Mouse (Mus musculus): Measurements from ENCODE around the gene Ranbp17. TPM values are rescaled to one million over a fixed set of nuclear protein-coding genes. Genes with fewer than 3 reads are reported as not detected.

Gene Ranbp17
- polyA plus RNA-seq, 1 experiment from 2014 or later: 12.3 TPM

DNA sequence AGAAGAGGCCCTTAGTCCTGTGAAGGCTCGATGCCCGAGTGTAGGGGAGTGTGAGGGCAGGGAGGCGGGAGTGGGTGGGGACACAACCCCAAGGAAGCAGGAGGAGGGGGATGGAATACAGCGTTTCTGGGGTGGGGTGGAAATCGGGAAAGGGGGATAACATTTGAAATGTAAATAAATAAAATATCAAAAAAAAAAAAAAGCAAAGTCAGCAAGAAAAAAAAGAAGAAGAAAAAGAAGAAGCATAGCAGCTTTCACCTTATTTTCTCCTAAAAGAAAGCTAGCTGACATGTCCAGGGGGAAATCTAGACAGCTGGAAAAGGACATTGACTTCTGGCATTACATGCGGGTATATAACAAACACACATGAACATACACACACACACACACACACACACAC lies 117.3 kb downstream of the Ranbp17 start:
- H3K4me3 ChIP-seq: no peak overlapping the region
- H3K4me1 ChIP-seq: no peaks in the 10 kb centered on the region
- 88% methylated on average over 6 of the region's 6 CpGs for WGBS

DNA sequence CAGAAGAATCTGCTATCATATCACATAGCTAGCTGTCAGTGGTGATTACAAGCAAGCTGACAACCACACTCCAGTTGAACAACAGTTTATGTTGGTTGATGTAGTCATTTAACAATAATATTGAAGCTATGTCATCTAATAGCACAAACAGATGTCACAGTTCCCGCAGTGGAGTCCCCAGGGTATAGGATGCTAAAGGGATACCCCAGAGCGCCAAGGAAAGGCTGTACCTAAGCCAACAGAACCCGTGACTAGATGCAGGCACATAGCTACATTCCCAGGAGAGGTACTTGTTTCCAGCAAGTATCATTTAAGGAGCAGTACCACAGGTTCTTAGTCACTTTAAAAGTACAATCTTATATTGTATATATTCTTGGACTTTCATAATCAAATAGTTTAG lies 119.5 kb downstream of the Ranbp17 start:
- Histone ChIP-seq H3K27ac (replicated peaks) (no peak overlapping the region), H3K36me3 (no peaks in the 10 kb centered on the region), H3K27me3 (ENCODE audit: low read depth, poor library complexity, severe bottlenecking) (no peaks in the 10 kb centered on the region), H3K4me1 (no peaks in the 10 kb centered on the region), H3K4me3 (no peak overlapping the region), H3K9me3 (replicated peaks) (no peaks in the 10 kb centered on the region)
- WGBS: 87% methylated on average over 3 of the region's 3 CpGs
- DNase-seq (ENCODE audit: low spot score): no peak

More for the DNA sequence above, 117.3 kb downstream of the Ranbp17 start:
- Histone ChIP-seq H3K27ac (replicated peaks) (no peak overlapping the region), H3K9me3 (replicated peaks) (no peaks in the 10 kb centered on the region), H3K27me3 (ENCODE audit: low read depth, poor library complexity, severe bottlenecking) (no peaks in the 10 kb centered on the region), H3K36me3 (no peaks in the 10 kb centered on the region)
- no peak for DNase-seq (ENCODE audit: low spot score)

DNA sequence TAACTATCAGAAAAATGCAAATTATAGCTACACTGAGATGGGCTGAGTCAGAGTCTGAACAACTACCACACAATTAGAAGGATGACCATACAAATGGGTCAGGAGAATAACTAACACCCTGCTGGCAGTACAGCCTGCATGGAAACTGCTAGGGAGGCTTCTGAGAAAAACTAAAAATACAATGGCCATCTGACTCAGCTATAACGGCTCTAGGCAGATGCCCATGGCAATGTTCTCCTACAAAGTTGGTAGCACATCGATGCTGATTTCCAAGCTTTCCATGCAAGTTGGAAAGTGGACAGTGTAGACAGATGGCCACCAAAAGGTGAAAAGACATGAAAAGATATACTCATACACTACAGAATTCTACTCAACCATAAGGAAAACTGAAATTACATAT lies 124.9 kb downstream of the Ranbp17 start:
- Histone ChIP-seq H3K4me1 (no peaks in the 10 kb centered on the region), H3K36me3 (no peaks in the 10 kb centered on the region), H3K27ac (replicated peaks) (no peak overlapping the region), H3K4me3 (no peak overlapping the region), H3K9me3 (replicated peaks) (no peaks in the 10 kb centered on the region), H3K27me3 (ENCODE audit: low read depth, poor library complexity, severe bottlenecking) (no peaks in the 10 kb centered on the region)
- 95% methylated on average over 2 of the region's 2 CpGs for WGBS
- no peak for DNase-seq (ENCODE audit: low spot score)

DNA sequence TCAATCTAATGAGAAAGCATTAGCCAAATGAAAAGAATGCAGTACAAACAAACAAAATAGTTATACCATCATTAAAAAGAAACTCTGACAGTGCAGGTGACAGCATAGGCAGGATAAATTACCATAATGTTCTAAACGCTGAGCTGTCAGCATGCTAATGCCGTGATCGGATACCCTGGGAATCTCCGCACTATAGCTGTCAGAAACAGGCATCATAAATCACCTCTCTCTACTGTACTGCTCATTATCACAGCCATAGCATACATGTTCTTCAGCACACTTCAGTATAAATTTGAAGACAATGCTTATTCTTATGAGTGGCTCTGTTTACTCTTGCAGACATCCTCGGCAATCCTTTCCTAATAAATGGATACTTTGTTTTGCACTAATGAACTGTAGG lies 151.7 kb downstream of the Ranbp17 start:
- H3K36me3 ChIP-seq: no peaks in the 10 kb centered on the region
- H3K4me1 ChIP-seq: no peaks in the 10 kb centered on the region
- H3K27me3 ChIP-seq (ENCODE audit: low read depth, poor library complexity, severe bottlenecking): no peaks in the 10 kb centered on the region
- H3K9me3 ChIP-seq (replicated peaks): no peaks in the 10 kb centered on the region
- no peak for DNase-seq (ENCODE audit: low spot score)
- H3K4me3 ChIP-seq: no peak overlapping the region
- 87% methylated on average over 5 of the region's 5 CpGs for WGBS
- no peak overlapping the region for H3K27ac ChIP-seq (replicated peaks)

DNA sequence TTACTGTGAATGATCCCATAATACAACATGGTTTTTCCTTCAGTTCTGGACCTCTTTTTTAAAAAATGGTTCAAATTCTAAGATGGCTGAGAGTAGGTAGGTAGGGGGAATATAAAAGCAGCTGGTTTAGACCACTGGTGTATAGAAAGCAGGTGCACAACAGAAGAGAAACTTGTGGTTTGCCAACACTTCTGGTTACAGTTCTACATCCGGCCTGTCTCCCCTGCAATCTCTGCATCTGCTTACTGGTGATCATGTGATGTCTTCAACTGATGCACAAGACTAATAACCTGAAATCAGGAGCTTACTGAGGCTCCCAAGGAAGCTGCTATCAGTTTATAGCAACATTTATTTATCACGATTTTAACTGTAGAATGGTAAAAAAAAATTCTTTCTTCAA lies 164.3 kb downstream of the Ranbp17 start:
- no peaks in the 10 kb centered on the region for H3K36me3 ChIP-seq
- DNase-seq (ENCODE audit: low spot score): no peak
- H3K27me3 ChIP-seq (ENCODE audit: low read depth, poor library complexity, severe bottlenecking): no peaks in the 10 kb centered on the region
- H3K4me3 ChIP-seq: no peak overlapping the region
- 84% methylated on average over 2 of the region's 2 CpGs for WGBS
- 0 out of 2 replicates have a peak, but pooled peaks cover 3% of the 10 kb centered on the region for H3K4me1 ChIP-seq
- no peaks in the 10 kb centered on the region for H3K9me3 ChIP-seq (replicated peaks)
- no peak overlapping the region for H3K27ac ChIP-seq (replicated peaks)

DNA sequence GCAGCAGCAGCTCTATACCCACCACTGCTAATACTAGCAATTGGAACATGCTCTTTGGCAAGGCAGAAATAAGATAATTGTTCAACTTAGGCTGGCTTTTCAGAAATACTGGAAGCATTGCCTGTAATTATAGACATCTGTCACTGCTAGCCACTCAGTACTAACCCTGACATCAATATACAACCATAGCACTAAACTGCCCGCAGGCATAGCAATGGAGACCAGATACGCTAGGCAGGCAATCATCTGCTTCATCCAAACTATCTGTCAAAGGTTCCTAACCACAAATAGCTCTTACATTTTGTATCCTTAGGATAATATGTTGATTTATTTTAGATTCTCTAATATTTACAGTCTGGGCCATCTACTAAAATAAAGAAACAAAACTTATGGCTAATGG lies 171.5 kb downstream of the Ranbp17 start:
- WGBS: 93% methylated on average over 2 of the region's 2 CpGs
- no peak overlapping the region for H3K4me3 ChIP-seq
- DNase-seq (ENCODE audit: low spot score): no peak
- H3K27me3 ChIP-seq (ENCODE audit: low read depth, poor library complexity, severe bottlenecking): no peaks in the 10 kb centered on the region
- H3K9me3 ChIP-seq (replicated peaks): no peaks in the 10 kb centered on the region
- no peaks in the 10 kb centered on the region for H3K4me1 ChIP-seq
- H3K27ac ChIP-seq (replicated peaks): no peak overlapping the region
- H3K36me3 ChIP-seq: no peaks in the 10 kb centered on the region

DNA sequence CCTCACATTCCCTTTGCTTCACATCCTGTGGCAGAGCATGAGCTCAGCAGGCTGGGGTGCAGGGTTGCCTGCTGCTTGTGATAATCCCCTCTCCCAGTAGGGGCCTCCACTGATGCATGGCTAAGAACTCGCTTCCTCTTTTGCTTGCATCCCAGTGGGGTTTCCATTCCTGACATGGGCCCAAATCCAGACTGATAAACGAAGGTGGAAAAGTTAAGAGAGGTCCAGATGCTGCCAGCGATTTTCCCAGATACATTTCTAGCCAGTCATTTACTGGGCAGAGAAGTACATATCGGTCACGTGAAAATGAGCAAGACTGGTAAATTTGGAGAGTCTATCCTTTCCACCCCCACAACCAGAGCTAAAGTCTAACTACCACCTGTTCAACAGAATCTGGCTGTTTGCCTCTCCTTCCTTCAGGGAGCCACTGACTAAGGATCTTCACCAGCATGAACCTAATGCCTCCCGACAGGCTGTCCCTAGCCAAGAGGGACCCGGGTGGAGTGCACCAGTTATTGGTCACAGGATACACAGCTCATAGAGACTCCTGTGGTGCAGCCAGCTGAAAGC lies 176.9 kb downstream of the Ranbp17 start:
- Histone ChIP-seq H3K4me1 (peaks cover 15% of the 10 kb centered on the region), H3K27me3 (ENCODE audit: low read depth, poor library complexity, severe bottlenecking) (no peaks in the 10 kb centered on the region), H3K27ac (replicated peaks) (no peak overlapping the region), H3K4me3 (no peak overlapping the region), H3K36me3 (no peaks in the 10 kb centered on the region), H3K9me3 (replicated peaks) (no peaks in the 10 kb centered on the region)
- DNase-seq (ENCODE audit: low spot score): peak; percentile 49
- WGBS: 19% methylated on average over 7 of the region's 7 CpGs

DNA sequence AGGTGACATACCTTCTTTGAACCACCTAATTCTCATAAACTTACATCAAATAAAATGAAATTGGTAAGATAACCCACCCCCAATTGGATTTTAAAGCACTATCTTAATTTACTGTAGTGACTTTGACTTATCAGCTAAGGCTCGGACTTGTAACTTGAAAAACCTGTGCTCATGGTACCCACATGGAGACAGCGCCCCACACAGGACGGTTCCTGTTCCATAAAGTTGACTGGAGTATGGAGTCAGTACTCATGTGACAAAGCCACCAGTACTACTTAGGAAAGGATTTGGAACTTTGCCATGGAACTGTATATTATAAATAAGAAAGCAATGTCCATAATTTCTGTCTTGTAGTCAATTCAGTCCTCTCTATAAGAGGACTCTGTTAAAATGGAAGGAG lies 177.9 kb downstream of the Ranbp17 start:
- DNase-seq (ENCODE audit: low spot score): no peak
- Histone ChIP-seq H3K27ac (replicated peaks) (no peak overlapping the region), H3K36me3 (no peaks in the 10 kb centered on the region), H3K4me1 (peaks cover 15% of the 10 kb centered on the region), H3K9me3 (replicated peaks) (no peaks in the 10 kb centered on the region), H3K27me3 (ENCODE audit: low read depth, poor library complexity, severe bottlenecking) (no peaks in the 10 kb centered on the region), H3K4me3 (no peak overlapping the region)
- WGBS: 83% methylated on average over 3 of the region's 3 CpGs

DNA sequence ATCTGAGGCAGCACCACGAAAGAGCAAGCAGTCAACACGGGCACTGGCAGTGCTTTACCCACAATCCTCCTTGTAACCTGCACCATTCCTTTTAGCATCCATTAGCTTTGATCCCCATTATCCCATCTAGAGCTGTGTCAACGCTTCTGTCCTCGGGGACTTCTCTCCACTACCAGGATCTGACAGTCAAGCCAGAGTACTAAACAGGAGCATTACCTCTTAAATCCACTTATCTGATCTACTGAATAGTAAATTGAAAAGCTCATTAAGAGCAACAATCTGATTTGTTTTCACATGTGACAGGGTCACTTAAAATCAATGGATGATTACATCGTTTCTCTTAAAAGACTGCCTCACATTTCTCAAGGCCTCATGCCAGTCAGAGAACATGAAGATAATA lies 181.4 kb downstream of the Ranbp17 start:
- no peak for DNase-seq (ENCODE audit: low spot score)
- Histone ChIP-seq H3K4me3 (no peak overlapping the region), H3K27me3 (ENCODE audit: low read depth, poor library complexity, severe bottlenecking) (no peaks in the 10 kb centered on the region), H3K4me1 (peaks cover 15% of the 10 kb centered on the region), H3K27ac (replicated peaks) (no peak overlapping the region), H3K9me3 (replicated peaks) (no peaks in the 10 kb centered on the region), H3K36me3 (no peaks in the 10 kb centered on the region)
- 30% methylated on average over 5 of the region's 5 CpGs for WGBS

DNA sequence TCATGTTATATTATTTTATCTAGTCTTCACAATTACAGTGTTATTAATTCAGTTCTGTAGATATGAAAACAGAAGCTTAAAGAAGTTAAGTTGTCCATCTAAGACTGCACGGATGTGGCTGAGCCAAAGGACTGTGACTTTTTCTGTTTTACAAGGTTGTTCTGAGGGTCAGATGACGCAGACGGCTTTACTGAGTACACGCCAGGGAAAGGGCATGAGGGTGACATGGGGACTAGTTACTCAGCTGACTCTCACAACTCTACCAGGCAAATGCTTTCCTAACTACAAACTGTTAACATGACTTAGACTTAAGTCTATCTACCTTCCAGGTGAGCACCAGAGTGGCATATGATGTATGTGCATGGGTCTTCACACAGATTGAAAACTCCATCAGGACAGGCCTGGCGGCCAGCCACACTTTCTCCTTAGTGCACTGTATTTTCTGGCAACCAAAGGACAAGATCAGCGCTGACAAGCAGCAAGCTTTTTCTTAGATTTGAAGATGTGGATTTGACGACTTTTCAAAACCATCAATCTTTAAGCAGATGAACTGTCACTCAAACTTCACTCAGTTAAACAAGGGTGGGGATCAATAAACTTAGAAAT lies 194.4 kb downstream of the Ranbp17 start:
- DNase-seq (ENCODE audit: low spot score): no peak
- Histone ChIP-seq H3K4me3 (no peak overlapping the region), H3K27me3 (ENCODE audit: low read depth, poor library complexity, severe bottlenecking) (no peaks in the 10 kb centered on the region), H3K27ac (replicated peaks) (no peak overlapping the region), H3K9me3 (replicated peaks) (no peaks in the 10 kb centered on the region), H3K36me3 (0 out of 2 replicates have a peak, but pooled peaks cover 2% of the 10 kb centered on the region), H3K4me1 (no peaks in the 10 kb centered on the region)
- 91% methylated on average over 7 of the region's 7 CpGs for WGBS

DNA sequence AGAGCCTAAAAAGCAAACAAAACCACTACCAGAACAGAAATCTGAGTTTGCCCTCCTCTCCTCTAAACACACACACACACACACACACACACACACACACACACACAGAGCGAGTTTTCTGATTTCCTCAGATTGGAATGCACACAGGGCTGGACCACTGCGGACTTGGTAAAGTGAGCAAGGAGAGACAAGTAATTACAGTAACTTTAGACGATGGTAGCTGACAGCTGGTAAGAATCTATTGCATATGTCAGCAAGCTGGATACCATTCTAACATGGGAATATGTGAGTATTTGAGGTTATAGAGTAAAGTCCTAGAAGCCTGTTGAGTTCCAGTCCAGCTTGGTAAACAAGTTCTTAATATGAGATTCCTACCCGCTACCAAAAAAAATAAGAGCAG lies 204.0 kb downstream of the Ranbp17 start:
- Histone ChIP-seq H3K4me1 (0 out of 2 replicates have a peak, but pooled peaks cover 4% of the 10 kb centered on the region), H3K4me3 (no peak overlapping the region), H3K9me3 (replicated peaks) (no peaks in the 10 kb centered on the region), H3K27me3 (ENCODE audit: low read depth, poor library complexity, severe bottlenecking) (no peaks in the 10 kb centered on the region), H3K27ac (replicated peaks) (no peak overlapping the region), H3K36me3 (no peaks in the 10 kb centered on the region)
- no peak for DNase-seq (ENCODE audit: low spot score)
- 87% methylated on average over 4 of the region's 4 CpGs for WGBS

DNA sequence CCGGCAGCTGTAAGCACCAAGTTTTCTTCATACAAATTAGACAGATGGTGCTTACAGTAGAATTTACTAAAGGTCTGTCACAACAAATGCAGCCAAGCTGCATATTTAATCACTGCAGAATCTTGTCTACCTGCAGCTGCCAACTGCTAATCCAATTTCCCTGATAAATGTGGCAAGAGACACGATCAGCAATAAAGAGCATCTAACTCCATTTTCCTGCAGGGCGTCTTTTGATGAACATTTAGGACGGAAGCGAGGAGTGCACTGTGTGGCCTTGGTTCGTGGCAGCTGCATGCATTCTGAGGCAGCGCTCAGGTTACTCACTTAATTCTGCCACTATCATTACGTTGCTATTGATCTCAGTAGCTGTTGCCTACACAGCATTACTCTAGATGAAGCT lies 212.7 kb downstream of the Ranbp17 start:
- no peak overlapping the region for H3K4me3 ChIP-seq
- 79% methylated on average over 8 of the region's 8 CpGs for WGBS
- no peak overlapping the region for H3K27ac ChIP-seq (replicated peaks)
- no peak for DNase-seq (ENCODE audit: low spot score)
- no peaks in the 10 kb centered on the region for H3K27me3 ChIP-seq (ENCODE audit: low read depth, poor library complexity, severe bottlenecking)
- no peaks in the 10 kb centered on the region for H3K36me3 ChIP-seq
- no peaks in the 10 kb centered on the region for H3K9me3 ChIP-seq (replicated peaks)
- H3K4me1 ChIP-seq: peaks cover 3% of the 10 kb centered on the region; the same call in 1 of the 2 replicates

DNA sequence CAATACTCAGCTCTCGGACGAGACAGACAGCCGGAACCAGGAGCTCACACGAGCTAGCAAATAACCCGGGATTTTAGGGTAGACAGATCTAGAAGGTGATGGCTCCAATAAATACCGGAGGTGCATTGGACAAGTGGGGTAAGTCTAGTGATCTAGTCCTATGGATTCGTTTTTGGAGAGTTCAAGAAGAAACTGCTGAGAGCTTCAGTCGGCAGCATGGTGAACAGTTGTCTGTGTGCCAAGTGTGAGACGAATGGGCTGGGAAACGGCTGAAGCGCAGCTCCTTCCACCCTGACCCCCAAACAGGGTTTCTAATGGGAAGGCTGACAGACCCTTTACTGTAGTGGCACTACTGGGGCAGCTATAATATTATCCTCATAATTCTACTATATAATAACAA lies 214.2 kb downstream of the Ranbp17 start:
- H3K4me3 ChIP-seq: no peak overlapping the region
- 85% methylated on average over 11 of the region's 11 CpGs for WGBS
- H3K36me3 ChIP-seq: no peaks in the 10 kb centered on the region
- no peaks in the 10 kb centered on the region for H3K27me3 ChIP-seq (ENCODE audit: low read depth, poor library complexity, severe bottlenecking)
- H3K9me3 ChIP-seq (replicated peaks): no peaks in the 10 kb centered on the region
- H3K4me1 ChIP-seq: peaks cover 3% of the 10 kb centered on the region; the same call in 1 of the 2 replicates
- no peak overlapping the region for H3K27ac ChIP-seq (replicated peaks)
- no peak for DNase-seq (ENCODE audit: low spot score)
